Mouse (Mus musculus) adrenal gland, adult 8-10 months (tissue): ENCODE measurements around the gene Kcnk3. TPM values are rescaled to one million over a fixed set of nuclear protein-coding genes. Genes with fewer than 3 reads are reported as not detected.

ENCODE experiments used
- microRNA-seq, 2 experiments: library from miRNA; unstranded; fragments of <30 nt; microRNA quantifications; one replicate each; pipeline ENCODE4 v1.2.0; 2022
- total RNA-seq, 4 experiments: library from RNA; stranded (reverse); gene quantifications; 2 replicates each; pipeline ENCODE4 v1.2.4; 2022

Gene Kcnk3
- total RNA-seq, 4 experiments from 2014 or later = 1,385 to 1,638 (median 1,575) TPM

Small RNA genes lying within 50 kb of the gene (microRNA-seq; reads per million reads assigned to microRNA genes)
- gene Mir5625 = 0 reads per million in 2 experiments

Other genes starting within 250 kb of the Kcnk3 start
- gene Otof, start 126.2 kb upstream of the Kcnk3 start, total RNA-seq = 1 to 10 TPM in 1 of 4 experiments, under 1 TPM in 2, not detected in 1; 0.12 to 1.1 (median 0.38) TPM
- gene 1700001C02Rik, start 122.1 kb upstream of the Kcnk3 start, total RNA-seq = not detected
- gene Cib4, start 42.3 kb upstream of the Kcnk3 start, total RNA-seq = 1 to 10 TPM; 1.9 to 6.7 (median 3.7) TPM
- gene Slc35f6, start 59.8 kb downstream of the Kcnk3 start, total RNA-seq = 10 to 100 TPM; 39.8 to 60.3 (median 49.4) TPM
- gene Cenpa, start 78.6 kb downstream of the Kcnk3 start, total RNA-seq = 10 to 100 TPM in 2 of 4 experiments, 1 to 10 TPM in 2; 4.3 to 11.4 (median 8.5) TPM
- gene Dpysl5, start 123.4 kb downstream of the Kcnk3 start, total RNA-seq = 1 to 10 TPM; 1.5 to 4.0 (median 2.7) TPM
- 10 to 100 TPM; 75.9 to 93.2 (median 85.2) TPM for gene Mapre3, start 226.5 kb downstream of the Kcnk3 start, total RNA-seq